Mouse (Mus musculus): Measurements from ENCODE around the gene Syt16. TPM values are rescaled to one million over a fixed set of nuclear protein-coding genes. Genes with fewer than 3 reads are reported as not detected.

The Syt16 gene
- polyA plus RNA-seq, 1 experiment from 2014 or later, result 66.8 TPM

DNA sequence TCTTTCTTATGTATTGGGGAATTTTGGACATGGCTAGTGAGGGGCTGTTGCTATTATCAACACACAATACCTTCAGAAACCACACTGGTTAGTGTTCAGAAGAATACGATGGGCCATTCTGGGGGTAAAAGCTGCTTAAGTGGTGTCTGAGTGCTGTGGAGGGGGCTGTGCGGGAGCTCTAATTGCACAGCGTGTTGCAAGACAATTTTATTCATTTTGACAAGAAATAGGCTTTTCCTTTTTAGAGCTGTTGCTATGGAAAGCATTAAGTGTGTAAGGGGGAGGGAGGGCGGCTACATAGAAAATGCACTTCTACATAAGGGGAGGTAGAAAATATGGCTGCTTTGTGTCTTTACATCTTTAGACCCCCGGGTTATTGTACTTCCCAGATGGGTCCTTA lies 25.8 kb downstream of the Syt16 start:
- H3K4me2 ChIP-seq (replicated peaks), result no peak overlapping the region
- peaks cover 6% of the 10 kb centered on the region; the same call in 1 of the 2 replicates for H3K4me1 ChIP-seq
- H3K4me3 ChIP-seq, result no peak overlapping the region
- peak overlapping the region; percentile 54 for H3K27ac ChIP-seq (replicated peaks)
- ATAC-seq (replicated peaks), result peak; percentile 73
- H3K36me3 ChIP-seq, result no peaks in the 10 kb centered on the region
- H3K27me3 ChIP-seq, result no peaks in the 10 kb centered on the region
- 29% methylated on average over 5 of the region's 5 CpGs for WGBS
- H3K9ac ChIP-seq (replicated peaks), result no peak overlapping the region
- no peaks in the 10 kb centered on the region for H3K9me3 ChIP-seq

- H3K27me3 ChIP-seq, result no peaks in the 10 kb centered on the region
- 96% methylated on average over 2 of the region's 2 CpGs for WGBS
- no peak overlapping the region for H3K27ac ChIP-seq (replicated peaks)
- no peaks in the 10 kb centered on the region for H3K9me3 ChIP-seq
- H3K4me1 ChIP-seq, result peaks cover 6% of the 10 kb centered on the region; the same call in 1 of the 2 replicates
- ATAC-seq (replicated peaks), result no peak
- no peaks in the 10 kb centered on the region for H3K36me3 ChIP-seq
- H3K4me3 ChIP-seq, result no peak overlapping the region
- no peak overlapping the region for H3K9ac ChIP-seq (replicated peaks)
- no peak overlapping the region for H3K4me2 ChIP-seq (replicated peaks)
Measured at GRCm38 (mm10) chr12:74024912-74025311, 27.5 kb downstream of the Syt16 start.

GRCm38 (mm10) chr12:74043225-74043624 lies 45.8 kb downstream of the Syt16 start:
- ATAC-seq (replicated peaks), result no peak

GRCm38 (mm10) chr12:74043755-74044154 lies 46.3 kb downstream of the Syt16 start:
- ATAC-seq (replicated peaks), result peak; percentile 84
- Histone ChIP-seq H3K36me3 (no peaks in the 10 kb centered on the region), H3K4me3 (no peak overlapping the region), H3K9me3 (no peaks in the 10 kb centered on the region), H3K27me3 (no peaks in the 10 kb centered on the region), H3K27ac (replicated peaks) (peak overlapping the region; percentile 63), H3K9ac (replicated peaks) (no peak overlapping the region), H3K4me1 (no peaks in the 10 kb centered on the region), H3K4me2 (replicated peaks) (no peak overlapping the region)
- 36% methylated on average over 6 of the region's 6 CpGs for WGBS

More at GRCm38 (mm10) chr12:74043225-74043624, 45.8 kb downstream of the Syt16 start:
- Histone ChIP-seq H3K4me1 (no peaks in the 10 kb centered on the region), H3K36me3 (no peaks in the 10 kb centered on the region), H3K9me3 (no peaks in the 10 kb centered on the region), H3K9ac (replicated peaks) (no peak overlapping the region), H3K27me3 (no peaks in the 10 kb centered on the region), H3K4me3 (no peak overlapping the region), H3K27ac (replicated peaks) (no peak overlapping the region), H3K4me2 (replicated peaks) (no peak overlapping the region)
- WGBS, result 86% methylated on average over 5 of the region's 5 CpGs

- 57% methylated on average over 4 of the region's 4 CpGs for WGBS
- no peaks in the 10 kb centered on the region for H3K4me1 ChIP-seq
- peak; percentile 48; the same call in 1 of the 2 replicates for ATAC-seq (replicated peaks)
- H3K9me3 ChIP-seq, result no peaks in the 10 kb centered on the region
- no peak overlapping the region for H3K4me2 ChIP-seq (replicated peaks)
- peak overlapping the region; percentile 63 for H3K27ac ChIP-seq (replicated peaks)
- H3K9ac ChIP-seq (replicated peaks), result no peak overlapping the region
- H3K36me3 ChIP-seq, result no peaks in the 10 kb centered on the region
- H3K4me3 ChIP-seq, result no peak overlapping the region
- H3K27me3 ChIP-seq, result no peaks in the 10 kb centered on the region
Measured at GRCm38 (mm10) chr12:74044241-74044640, 46.8 kb downstream of the Syt16 start.

- peak; percentile 96 for ATAC-seq (replicated peaks)
- 36% methylated on average over 12 of the region's 12 CpGs for WGBS
- Histone ChIP-seq H3K9ac (replicated peaks) (no peak overlapping the region), H3K27me3 (no peaks in the 10 kb centered on the region), H3K4me2 (replicated peaks) (no peak overlapping the region), H3K4me1 (peaks cover 8% of the 10 kb centered on the region), H3K4me3 (no peak overlapping the region), H3K27ac (replicated peaks) (peak overlapping the region; percentile 67; the same call in 1 of the 2 replicates), H3K9me3 (no peaks in the 10 kb centered on the region), H3K36me3 (no peaks in the 10 kb centered on the region)
Measured at GRCm38 (mm10) chr12:74055336-74055931, 58.0 kb downstream of the Syt16 start.

DNA sequence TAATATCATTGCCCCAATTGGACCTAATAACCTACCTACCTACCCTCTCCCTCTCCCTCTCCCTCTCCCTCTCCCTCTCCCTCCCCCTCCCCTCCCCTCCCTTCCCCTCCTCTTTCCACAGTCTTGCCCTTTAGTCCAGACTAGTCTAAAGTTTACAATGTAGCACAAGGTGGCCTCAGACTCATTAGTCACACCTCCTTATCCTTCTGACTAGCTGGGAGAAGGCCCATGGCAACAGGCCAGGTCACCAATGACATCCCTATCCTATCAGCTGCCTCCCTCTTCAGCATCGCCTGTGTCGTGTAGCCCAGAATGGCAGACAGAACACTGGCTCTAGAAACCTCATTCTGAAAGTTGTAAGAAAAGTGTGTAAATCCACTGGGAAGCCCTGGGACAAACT lies 58.7 kb downstream of the Syt16 start:
- H3K4me1 ChIP-seq, result peaks cover 8% of the 10 kb centered on the region
- no peaks in the 10 kb centered on the region for H3K36me3 ChIP-seq
- no peak overlapping the region for H3K4me2 ChIP-seq (replicated peaks)
- no peaks in the 10 kb centered on the region for H3K27me3 ChIP-seq
- no peak overlapping the region for H3K4me3 ChIP-seq
- WGBS, result 57% methylated on average over 2 of the region's 2 CpGs
- no peak; the same call in 1 of the 2 replicates for ATAC-seq (replicated peaks)
- no peak overlapping the region for H3K9ac ChIP-seq (replicated peaks)
- no peaks in the 10 kb centered on the region for H3K9me3 ChIP-seq
- H3K27ac ChIP-seq (replicated peaks), result no peak overlapping the region

DNA sequence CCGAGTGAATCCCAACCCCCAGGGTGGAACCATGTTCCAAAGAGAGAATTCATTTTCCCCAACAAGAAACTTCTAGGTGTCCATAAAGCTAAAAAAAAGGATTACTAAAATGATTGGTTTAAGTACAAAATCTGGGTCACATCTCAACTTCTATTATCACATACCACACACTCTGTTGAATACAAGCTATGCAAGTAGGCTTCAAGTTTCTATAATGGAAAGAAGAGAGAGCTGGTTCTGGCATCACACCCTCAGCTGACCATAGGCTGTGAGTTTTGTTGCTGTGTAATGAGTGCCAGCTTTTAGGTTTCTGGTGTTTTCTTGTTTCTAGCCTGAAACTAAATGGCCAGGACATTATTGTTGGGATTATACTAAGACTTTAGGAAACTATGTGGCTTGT lies 65.1 kb downstream of the Syt16 start:
- Histone ChIP-seq H3K27me3 (no peaks in the 10 kb centered on the region), H3K4me3 (no peak overlapping the region), H3K9me3 (no peaks in the 10 kb centered on the region), H3K36me3 (no peaks in the 10 kb centered on the region), H3K4me1 (no peaks in the 10 kb centered on the region), H3K4me2 (replicated peaks) (no peak overlapping the region), H3K9ac (replicated peaks) (no peak overlapping the region), H3K27ac (replicated peaks) (no peak overlapping the region)
- 97% methylated on average over 1 of the region's 1 CpGs for WGBS
- ATAC-seq (replicated peaks), result no peak

GRCm38 (mm10) chr12:74068912-74069311 lies 71.5 kb downstream of the Syt16 start:
- Histone ChIP-seq H3K27me3 (no peaks in the 10 kb centered on the region), H3K4me2 (replicated peaks) (no peak overlapping the region), H3K9me3 (no peaks in the 10 kb centered on the region), H3K4me3 (no peak overlapping the region), H3K27ac (replicated peaks) (no peak overlapping the region), H3K9ac (replicated peaks) (no peak overlapping the region), H3K4me1 (no peaks in the 10 kb centered on the region), H3K36me3 (no peaks in the 10 kb centered on the region)
- ATAC-seq (replicated peaks), result no peak
- WGBS, result 90% methylated on average over 1 of the region's 1 CpGs

- no peak overlapping the region for H3K4me3 ChIP-seq
- 0 out of 2 replicates have a peak overlapping the region, but pooled peaks have one; percentile 5 for H3K27ac ChIP-seq (replicated peaks)
- H3K9me3 ChIP-seq, result no peaks in the 10 kb centered on the region
- no peak for ATAC-seq (replicated peaks)
- H3K4me2 ChIP-seq (replicated peaks), result no peak overlapping the region
- no peak overlapping the region for H3K9ac ChIP-seq (replicated peaks)
- peaks cover 13% of the 10 kb centered on the region; the same call in 1 of the 2 replicates for H3K4me1 ChIP-seq
- WGBS, result 61% methylated on average over 3 of the region's 3 CpGs
- no peaks in the 10 kb centered on the region for H3K27me3 ChIP-seq
- H3K36me3 ChIP-seq, result no peaks in the 10 kb centered on the region
Measured at GRCm38 (mm10) chr12:74075590-74075989, 78.1 kb downstream of the Syt16 start.

- Histone ChIP-seq H3K4me2 (replicated peaks) (no peak overlapping the region), H3K27ac (replicated peaks) (no peak overlapping the region), H3K4me3 (no peak overlapping the region), H3K4me1 (peaks cover 13% of the 10 kb centered on the region; the same call in 1 of the 2 replicates), H3K27me3 (no peaks in the 10 kb centered on the region), H3K9ac (replicated peaks) (no peak overlapping the region), H3K9me3 (no peaks in the 10 kb centered on the region), H3K36me3 (no peaks in the 10 kb centered on the region)
- no peak for ATAC-seq (replicated peaks)
- 65% methylated on average over 4 of the region's 4 CpGs for WGBS
Measured at GRCm38 (mm10) chr12:74076091-74076490, 78.6 kb downstream of the Syt16 start.

DNA sequence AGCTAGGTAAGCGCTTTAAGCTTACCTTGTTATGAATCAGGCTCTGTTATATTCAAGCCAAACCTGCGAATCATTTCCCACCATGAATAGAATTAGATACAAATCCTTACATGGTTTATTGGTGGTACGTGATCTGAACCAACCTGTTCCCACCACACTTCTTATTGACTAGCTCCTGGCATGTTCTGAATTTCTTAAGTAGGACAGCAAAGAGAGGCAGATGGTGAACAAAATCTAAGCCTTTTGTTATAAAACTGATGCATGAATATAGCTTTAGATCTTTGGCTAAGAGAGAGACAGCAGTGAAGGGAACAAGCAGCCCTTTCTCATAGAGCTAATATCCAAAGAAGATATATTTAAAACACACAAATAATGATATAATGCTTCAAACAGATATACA lies 83.7 kb downstream of the Syt16 start:
- H3K9me3 ChIP-seq, result no peaks in the 10 kb centered on the region
- H3K9ac ChIP-seq (replicated peaks), result no peak overlapping the region
- ATAC-seq (replicated peaks), result no peak
- no peaks in the 10 kb centered on the region for H3K36me3 ChIP-seq
- no peak overlapping the region for H3K4me3 ChIP-seq
- H3K27ac ChIP-seq (replicated peaks), result no peak overlapping the region
- WGBS, result 88% methylated on average over 3 of the region's 3 CpGs
- H3K27me3 ChIP-seq, result no peaks in the 10 kb centered on the region
- no peak overlapping the region for H3K4me2 ChIP-seq (replicated peaks)
- H3K4me1 ChIP-seq, result no peaks in the 10 kb centered on the region

GRCm38 (mm10) chr12:74084389-74084788 lies 86.9 kb downstream of the Syt16 start:
- Histone ChIP-seq H3K9ac (replicated peaks) (no peak overlapping the region), H3K9me3 (no peaks in the 10 kb centered on the region), H3K4me3 (no peak overlapping the region), H3K4me1 (no peaks in the 10 kb centered on the region), H3K27me3 (no peaks in the 10 kb centered on the region), H3K27ac (replicated peaks) (no peak overlapping the region), H3K4me2 (replicated peaks) (no peak overlapping the region), H3K36me3 (no peaks in the 10 kb centered on the region)
- 92% methylated on average over 5 of the region's 5 CpGs for WGBS
- no peak for ATAC-seq (replicated peaks)
